Mouse (Mus musculus) spleen, adult 2 months (tissue): ENCODE measurements around the gene Cd79a. TPM values are rescaled to one million over a fixed set of nuclear protein-coding genes. Genes with fewer than 3 reads are reported as not detected.

Source experiments
- DNase-seq, 2 experiments: peaks; one replicate each; pipeline versions ENCODE4 v3.0.0 to v3.0.0-alpha.2; 2012 to 2021; ENCODE audit warnings: low spot score in 2 of 2, low read depth in 1 of 2
- H3K27ac ChIP-seq: fragments of 200-500 bp; 2 replicates; pipeline ENCODE4 v1.5.1; 2012; ENCODE audit warnings: low read length, inconsistent platforms; ENCODE audit not compliant: insufficient read depth
- H3K27me3 ChIP-seq: fragments of 200-500 bp; 2 replicates; pipeline ENCODE4 v1.6.1; 2012; ENCODE audit warnings: mild to moderate bottlenecking, moderate library complexity, low read length, inconsistent platforms; ENCODE audit not compliant: control insufficient read depth, insufficient read depth
- H3K36me3 ChIP-seq: fragments of 200-500 bp; 2 replicates; pipeline ENCODE4 v1.6.1; 2012; ENCODE audit warnings: mild to moderate bottlenecking, low read length, inconsistent platforms; ENCODE audit not compliant: control insufficient read depth, insufficient read depth
- H3K4me1 ChIP-seq: fragments of 200-500 bp; 2 replicates; pipeline ENCODE4 v1.6.1; 2011; ENCODE audit warnings: inconsistent platforms; ENCODE audit not compliant: control insufficient read depth, insufficient read depth, insufficient read length
- H3K4me3 ChIP-seq: fragments of 200-500 bp; 2 replicates; pipeline ENCODE4 v1.5.1; 2011; ENCODE audit warnings: mild to moderate bottlenecking, inconsistent platforms; ENCODE audit not compliant: insufficient read depth, insufficient read length; ENCODE audit errors: extremely low read depth
- CTCF ChIP-seq: fragments of 200-500 bp; IDR thresholded peaks from 2 replicates; pipeline ENCODE4 v1.5.1; 2011; ENCODE audit warnings: mild to moderate bottlenecking, inconsistent platforms; ENCODE audit not compliant: insufficient read depth, insufficient read length, insufficient replicate concordance; ENCODE audit errors: extremely low read depth
- POLR2A ChIP-seq: fragments of 200-500 bp; IDR thresholded peaks from 2 replicates; pipeline ENCODE4 v1.6.1; 2011; ENCODE audit warnings: low read depth, low read length, inconsistent platforms
- WGBS: fragments of 180-500 bp; shearing (Covaris S2); methylation state at CpG from one replicate; pipeline ENCODE4 v1.1.7; 2018; 5-methylcytosine and 5-hydroxymethylcytosine counted together
- polyA plus RNA-seq: library from polyadenylated mRNA; depleted of rRNA; stranded (reverse); fragments of >200 nt; gene quantifications from 2 replicates; pipeline ENCODE4 v1.2.3, GENCODE M21; 2012

The Cd79a gene
- polyA plus RNA-seq, 1 experiment, result 959 TPM

DNA sequence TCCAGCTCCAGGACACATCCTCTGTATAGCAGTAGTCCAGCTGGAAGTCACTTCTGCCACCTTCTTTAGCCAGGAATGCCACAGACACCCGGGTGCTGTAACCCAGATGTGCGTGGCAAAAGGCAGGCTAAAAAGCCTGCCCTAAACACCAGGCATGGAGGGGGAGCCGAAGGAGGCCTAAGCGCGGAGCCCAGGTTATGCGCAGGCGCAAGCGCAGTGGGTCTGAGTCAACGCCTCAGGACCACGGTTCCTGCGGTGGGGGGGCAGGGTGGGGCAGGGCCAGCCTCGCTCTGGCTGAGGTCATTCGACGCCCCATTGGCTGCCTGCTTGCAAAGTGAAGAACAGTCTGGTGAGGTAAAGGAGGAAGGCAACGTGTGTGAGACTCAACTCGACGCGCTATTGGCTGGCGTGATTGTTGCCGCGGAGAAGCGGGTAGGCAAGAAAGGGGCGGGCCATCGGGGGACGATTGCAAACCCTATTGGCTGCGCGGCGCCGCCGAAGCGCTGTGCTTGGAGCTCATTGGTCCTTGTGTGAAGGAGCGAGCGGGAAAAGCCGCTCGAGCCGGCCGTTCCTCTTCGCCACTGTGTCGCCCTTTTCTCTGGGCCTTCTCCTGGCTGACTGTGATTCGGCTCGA lies 27.5 kb upstream of the Cd79a start, which contains the start of the genes Lypd4 and Dmrtc2:
Gene Lypd4, minus strand, starts transcription at position 410 of the 634 bp plus-strand sequence.
Gene Dmrtc2, plus strand, starts transcription at position 526 of the 634 bp plus-strand sequence.
- WGBS, result 71% methylated on average over 41 of the region's 41 CpGs
- Histone ChIP-seq H3K27ac (no peak within 1 kb of the TSS), H3K4me1 (no peaks in the 10 kb centered on the region), H3K36me3 (no peaks in the 10 kb centered on the region), H3K4me3 (no peak within 1 kb of the TSS), H3K27me3 (no peaks in the 10 kb centered on the region)
- TF ChIP-seq CTCF (no peak), POLR2A (no peak)
- no peak for DNase-seq

DNA sequence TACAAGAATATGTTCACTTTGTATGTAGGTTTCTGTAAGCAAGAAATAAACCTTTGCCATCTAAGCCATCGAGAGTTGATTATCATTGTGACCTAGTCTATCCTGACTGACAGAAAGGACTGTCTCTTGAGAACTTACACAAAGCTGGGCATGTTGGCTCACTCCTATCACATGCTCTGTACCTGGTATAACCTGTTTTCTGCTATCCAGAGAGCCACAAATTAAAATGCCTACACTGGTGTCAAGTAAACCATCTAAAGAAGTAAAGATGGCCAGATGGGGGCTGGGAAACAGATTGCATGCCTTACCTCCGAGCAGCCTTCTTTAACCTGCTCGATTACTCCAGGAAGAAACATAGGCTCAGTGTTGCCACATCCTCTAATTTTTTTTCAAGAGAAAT lies 19.6 kb upstream of the Cd79a start:
- WGBS, result 77% methylated on average over 3 of the region's 3 CpGs
- Histone ChIP-seq H3K27me3 (no peaks in the 10 kb centered on the region), H3K4me1 (no peaks in the 10 kb centered on the region), H3K4me3 (no peak overlapping the region), H3K36me3 (no peaks in the 10 kb centered on the region), H3K27ac (no peak overlapping the region)
- TF ChIP-seq CTCF (no peak), POLR2A (no peak)
- DNase-seq, result no peak

- no peak for DNase-seq
- Histone ChIP-seq H3K36me3 (no peaks in the 10 kb centered on the region), H3K27me3 (no peaks in the 10 kb centered on the region), H3K4me1 (no peaks in the 10 kb centered on the region), H3K27ac (no peak overlapping the region), H3K4me3 (no peak overlapping the region)
- WGBS, result 85% methylated on average over 2 of the region's 2 CpGs
- no peak for TF ChIP-seq CTCF
- no peak for TF ChIP-seq POLR2A
Measured at GRCm38 (mm10) chr7:24879620-24880019, 17.6 kb upstream of the Cd79a start.

GRCm38 (mm10) chr7:24882416-24883199 lies 14.6 kb upstream of the Cd79a start:
- Histone ChIP-seq H3K4me1 (peaks cover 12% of the 10 kb centered on the region; the same call in 1 of the 2 replicates), H3K27me3 (no peaks in the 10 kb centered on the region), H3K4me3 (no peak overlapping the region), H3K36me3 (peaks cover 14% of the 10 kb centered on the region), H3K27ac (no peak overlapping the region)
- no peak for DNase-seq
- TF ChIP-seq CTCF (no peak), POLR2A (no peak)
- WGBS, result 93% methylated on average over 9 of the region's 9 CpGs

GRCm38 (mm10) chr7:24883896-24884692 lies 13.1 kb upstream of the Cd79a start, which contains the start of gene Rps19:
Gene Rps19, plus strand, starts transcription at chr7:24884371.
- peaks cover 22% of the 10 kb centered on the region for H3K36me3 ChIP-seq
- H3K4me3 ChIP-seq, result peak within 1 kb of the TSS; percentile 86
- peak within 1 kb of the TSS; percentile 97 for H3K27ac ChIP-seq
- DNase-seq, result peak; percentile 95 to 99
- TF ChIP-seq CTCF (peak; percentile 77), POLR2A (peak; percentile 68)
- peaks cover 13% of the 10 kb centered on the region; the same call in 1 of the 2 replicates for H3K4me1 ChIP-seq
- no peaks in the 10 kb centered on the region for H3K27me3 ChIP-seq
- WGBS, result under 1% methylated on average over 57 of the region's 57 CpGs

GRCm38 (mm10) chr7:24884693-24885291 lies 12.4 kb upstream of the Cd79a start:
- Histone ChIP-seq H3K4me1 (peaks cover 19% of the 10 kb centered on the region; the same call in 1 of the 2 replicates), H3K4me3 (peak overlapping the region; percentile 86), H3K27me3 (no peaks in the 10 kb centered on the region), H3K27ac (peak overlapping the region; percentile 77), H3K36me3 (peaks cover 28% of the 10 kb centered on the region)
- TF ChIP-seq CTCF, result no peak
- no peak for TF ChIP-seq POLR2A
- under 1% methylated on average over 47 of the region's 47 CpGs for WGBS
- DNase-seq, result no peak
